Mouse (Mus musculus): ENCODE data around the gene Gstp2.

DNA sequence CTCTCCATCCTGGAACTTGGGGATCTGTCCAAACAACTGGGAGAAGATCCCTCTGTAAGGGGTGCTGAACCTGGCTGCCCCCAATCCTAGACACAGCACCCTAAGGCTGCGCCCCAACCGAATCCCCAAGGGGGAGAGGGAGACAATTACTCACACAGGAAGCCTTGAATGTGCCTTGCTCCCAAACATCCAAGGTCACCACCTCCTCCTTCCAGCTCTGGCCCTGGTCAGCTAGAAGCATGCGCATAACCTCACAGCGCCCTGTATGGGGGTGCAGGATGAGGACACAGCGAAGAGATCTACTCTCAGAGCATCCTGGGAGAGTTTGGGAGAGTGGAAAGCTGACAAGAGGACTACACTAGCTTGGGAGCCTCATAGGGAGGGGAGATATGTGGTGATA is 12.8 kb upstream of the Gstp2 start:
- TF ChIP-seq CTCF (IDR thresholded peaks at IDR 0.05; ENCODE audit: extremely low read depth, insufficient read depth, insufficient read length, insufficient replicate concordance) (no peak), POLR2A (IDR thresholded peaks at IDR 0.05; ENCODE audit: low read depth, low read length) (no peak)
